Mouse (Mus musculus): ENCODE measurements around the gene Itsn1. TPM values are rescaled to one million over a fixed set of nuclear protein-coding genes. Genes with fewer than 3 reads are reported as not detected.

Gene Itsn1
- polyA plus RNA-seq (2014; fragmentation: Nextera tagmentation; extraction: Ambion mirVana) = 55.8 and 61.2 TPM in 2 replicates

DNA sequence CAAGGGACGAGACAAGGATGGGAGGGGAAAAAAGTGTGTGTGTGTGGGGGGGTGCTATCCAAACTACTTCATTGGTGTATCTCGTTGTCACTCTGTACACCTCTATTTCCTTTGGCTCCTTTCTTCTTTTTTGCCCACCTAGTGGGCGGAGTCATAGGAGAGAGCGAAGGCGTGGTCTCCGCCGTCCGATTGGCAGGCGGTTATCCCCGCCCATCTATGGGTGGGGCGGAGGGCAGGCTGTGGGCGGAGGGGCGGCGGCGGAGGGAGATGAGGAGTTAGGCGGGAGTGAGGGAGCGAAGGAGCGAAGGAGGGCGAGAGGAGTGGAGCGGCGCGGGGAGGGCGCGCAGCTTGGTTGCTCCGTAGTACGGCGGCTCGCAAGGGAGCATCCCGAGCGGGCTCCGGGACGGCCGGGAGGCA is at the start of gene Itsn1:
Gene Itsn1, plus strand, starts transcription at position 216 of the 417 bp plus-strand sequence.
- no peaks in the 10 kb centered on the region for H3K27me3 ChIP-seq (ENCODE audit: control insufficient read depth, insufficient read depth, low read length)
- peak within 1 kb of the TSS; percentile 69 for H3K4me2 ChIP-seq (ENCODE audit: low read depth)
- H3K9me3 ChIP-seq (ENCODE audit: control insufficient read depth, low read length) = no peaks in the 10 kb centered on the region
- DNase-seq (ENCODE audit: low spot score) (peak; percentile 97), ATAC-seq (ENCODE audit: insufficient read depth, low FRiP score, low TSS enrichment) (peak; percentile 88)
- H3K27ac ChIP-seq (ENCODE audit: low read depth, low read length) = peak within 1 kb of the TSS; percentile 95
- WGBS = 0% methylated on average over 24 of the region's 33 CpGs
- peaks cover 3% of the 10 kb centered on the region for H3K4me1 ChIP-seq (ENCODE audit: control insufficient read depth, insufficient read depth, low read length)
- H3K36me3 ChIP-seq (ENCODE audit: control insufficient read depth, insufficient read depth, low read length) = no peaks in the 10 kb centered on the region
- H3K9ac ChIP-seq (ENCODE audit: low read length) = peak within 1 kb of the TSS; percentile 95
- H3K4me3 ChIP-seq (ENCODE audit: low read depth, low read length) = peak within 1 kb of the TSS; percentile 95

DNA sequence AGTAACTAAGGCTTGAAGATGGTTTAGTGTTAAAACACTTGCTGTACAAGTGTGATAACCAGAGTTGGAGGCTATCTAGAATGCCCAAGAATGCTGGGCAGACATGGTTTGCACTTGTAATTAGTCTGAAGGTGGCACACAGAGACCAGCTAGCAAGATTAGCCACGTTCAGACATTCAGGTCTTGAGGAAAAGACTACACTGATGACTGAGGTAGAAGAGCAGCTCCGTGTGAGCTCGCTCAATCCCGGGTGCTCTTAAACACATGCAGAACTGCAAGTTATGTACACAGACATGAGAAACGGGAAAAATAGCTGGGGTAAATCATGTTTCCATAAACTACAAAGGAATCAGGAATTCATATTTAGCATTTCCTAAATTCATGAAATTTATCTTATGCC is 48.4 kb upstream of the Itsn1 start:
- DNase-seq (ENCODE audit: low spot score) = no peak
- Histone ChIP-seq H3K27ac (ENCODE audit: low read depth, low read length) (no peak overlapping the region), H3K27me3 (ENCODE audit: control insufficient read depth, insufficient read depth, low read length) (no peaks in the 10 kb centered on the region), H3K4me3 (ENCODE audit: low read depth, low read length) (no peak overlapping the region), H3K9ac (ENCODE audit: low read length) (no peak overlapping the region), H3K4me1 (ENCODE audit: control insufficient read depth, insufficient read depth, low read length) (no peaks in the 10 kb centered on the region), H3K36me3 (ENCODE audit: control insufficient read depth, insufficient read depth, low read length) (peaks cover 24% of the 10 kb centered on the region), H3K9me3 (ENCODE audit: control insufficient read depth, low read length) (no peaks in the 10 kb centered on the region), H3K4me2 (ENCODE audit: low read depth) (no peak overlapping the region)
- ATAC-seq (ENCODE audit: insufficient read depth, low FRiP score, low TSS enrichment) = no peak
- 86% methylated on average over 5 of the region's 5 CpGs for WGBS

DNA sequence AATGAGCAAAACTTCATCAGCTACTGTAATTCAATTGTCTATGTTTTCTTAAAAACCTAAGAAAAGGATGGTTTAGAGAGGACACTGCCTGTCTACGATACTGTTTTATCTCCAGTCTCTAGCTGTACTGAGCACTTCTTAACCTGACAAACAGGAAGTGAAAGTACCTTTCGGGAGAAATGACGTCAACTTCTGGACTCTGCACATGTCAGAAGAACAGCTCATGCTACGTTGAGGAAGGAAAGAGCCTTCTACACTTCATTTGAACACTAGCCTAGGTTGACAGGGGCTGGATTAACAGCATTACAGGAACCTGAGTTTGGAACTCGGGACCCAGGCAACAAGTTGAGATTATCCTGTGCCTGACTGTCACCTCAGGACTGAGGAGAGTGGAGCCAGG is 43.6 kb upstream of the Itsn1 start:
- Histone ChIP-seq H3K27ac (ENCODE audit: low read depth, low read length) (no peak overlapping the region), H3K4me1 (ENCODE audit: control insufficient read depth, insufficient read depth, low read length) (peaks cover 8% of the 10 kb centered on the region; the same call in 1 of the 2 replicates), H3K36me3 (ENCODE audit: control insufficient read depth, insufficient read depth, low read length) (peaks cover 12% of the 10 kb centered on the region), H3K4me2 (ENCODE audit: low read depth) (no peak overlapping the region), H3K9me3 (ENCODE audit: control insufficient read depth, low read length) (no peaks in the 10 kb centered on the region), H3K27me3 (ENCODE audit: control insufficient read depth, insufficient read depth, low read length) (no peaks in the 10 kb centered on the region), H3K4me3 (ENCODE audit: low read depth, low read length) (no peak overlapping the region), H3K9ac (ENCODE audit: low read length) (no peak overlapping the region)
- DNase-seq (ENCODE audit: low spot score) (no peak), ATAC-seq (ENCODE audit: insufficient read depth, low FRiP score, low TSS enrichment) (no peak)
- 92% methylated on average over 5 of the region's 5 CpGs for WGBS

DNA sequence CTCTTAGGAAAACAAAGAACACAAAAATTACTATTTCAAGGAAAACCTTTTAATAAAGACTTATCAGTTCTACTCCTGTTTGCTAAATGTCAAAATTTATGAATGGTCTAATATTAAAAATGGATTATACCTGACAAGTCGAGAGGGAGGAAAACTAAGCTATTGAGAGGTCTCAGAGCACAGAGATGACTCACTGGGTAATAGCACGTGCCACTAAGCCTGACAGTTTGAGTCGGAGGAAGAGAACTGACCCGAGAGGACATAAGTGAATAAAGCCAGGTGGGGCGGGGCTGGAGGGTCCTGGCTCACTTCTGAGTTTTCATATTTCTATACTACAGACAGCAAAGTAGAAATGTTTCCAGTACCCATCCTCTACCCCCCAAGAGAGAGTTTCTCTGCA is 42.7 kb upstream of the Itsn1 start:
- Histone ChIP-seq H3K27me3 (ENCODE audit: control insufficient read depth, insufficient read depth, low read length) (no peaks in the 10 kb centered on the region), H3K9me3 (ENCODE audit: control insufficient read depth, low read length) (no peaks in the 10 kb centered on the region), H3K4me2 (ENCODE audit: low read depth) (no peak overlapping the region), H3K9ac (ENCODE audit: low read length) (no peak overlapping the region), H3K27ac (ENCODE audit: low read depth, low read length) (no peak overlapping the region), H3K4me3 (ENCODE audit: low read depth, low read length) (no peak overlapping the region), H3K36me3 (ENCODE audit: control insufficient read depth, insufficient read depth, low read length) (peaks cover 12% of the 10 kb centered on the region), H3K4me1 (ENCODE audit: control insufficient read depth, insufficient read depth, low read length) (peaks cover 8% of the 10 kb centered on the region; the same call in 1 of the 2 replicates)
- 82% methylated on average over 5 of the region's 5 CpGs for WGBS
- DNase-seq (ENCODE audit: low spot score) (no peak), ATAC-seq (ENCODE audit: insufficient read depth, low FRiP score, low TSS enrichment) (no peak)

DNA sequence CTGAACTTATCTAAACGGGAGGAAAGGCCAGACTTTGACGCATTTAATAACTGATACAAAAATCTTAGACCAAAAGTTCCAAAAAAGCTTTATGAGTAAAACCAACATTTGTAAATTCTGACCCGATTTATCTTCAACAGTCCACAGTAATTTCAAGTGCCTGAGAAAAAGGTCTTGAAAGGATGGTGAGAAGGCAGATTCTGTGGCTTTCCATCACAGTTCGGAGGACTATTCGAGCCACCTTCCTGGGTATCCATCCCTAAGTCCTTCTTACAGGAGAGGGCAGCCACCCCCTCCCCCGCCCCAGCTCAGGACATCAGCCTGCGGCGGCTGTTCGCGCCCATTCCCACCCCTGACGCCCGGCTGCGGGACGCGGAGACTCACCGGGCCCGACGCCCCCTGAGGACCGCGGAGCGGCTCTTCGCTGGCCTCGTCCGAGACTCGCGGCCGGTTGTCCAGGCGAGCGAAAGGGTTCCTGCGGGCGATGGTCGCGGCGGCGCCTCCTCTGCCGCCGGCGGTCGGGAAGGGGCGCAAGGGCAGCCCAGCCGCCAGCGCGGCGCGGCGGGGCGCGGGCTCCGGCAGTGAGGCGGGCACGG is 41.0 kb upstream of the Itsn1 start:
- Histone ChIP-seq H3K27me3 (ENCODE audit: control insufficient read depth, insufficient read depth, low read length) (no peaks in the 10 kb centered on the region), H3K36me3 (ENCODE audit: control insufficient read depth, insufficient read depth, low read length) (peaks cover 8% of the 10 kb centered on the region), H3K9ac (ENCODE audit: low read length) (peak overlapping the region; percentile 92), H3K9me3 (ENCODE audit: control insufficient read depth, low read length) (no peaks in the 10 kb centered on the region), H3K4me2 (ENCODE audit: low read depth) (peak overlapping the region; percentile 81), H3K4me1 (ENCODE audit: control insufficient read depth, insufficient read depth, low read length) (peaks cover 8% of the 10 kb centered on the region; the same call in 1 of the 2 replicates), H3K4me3 (ENCODE audit: low read depth, low read length) (peak overlapping the region; percentile 91), H3K27ac (ENCODE audit: low read depth, low read length) (peak overlapping the region; percentile 76)
- no peak for DNase-seq (ENCODE audit: low spot score)
- 2% methylated on average over 51 of the region's 51 CpGs for WGBS
- ATAC-seq (ENCODE audit: insufficient read depth, low FRiP score, low TSS enrichment) = peak; percentile 72

DNA sequence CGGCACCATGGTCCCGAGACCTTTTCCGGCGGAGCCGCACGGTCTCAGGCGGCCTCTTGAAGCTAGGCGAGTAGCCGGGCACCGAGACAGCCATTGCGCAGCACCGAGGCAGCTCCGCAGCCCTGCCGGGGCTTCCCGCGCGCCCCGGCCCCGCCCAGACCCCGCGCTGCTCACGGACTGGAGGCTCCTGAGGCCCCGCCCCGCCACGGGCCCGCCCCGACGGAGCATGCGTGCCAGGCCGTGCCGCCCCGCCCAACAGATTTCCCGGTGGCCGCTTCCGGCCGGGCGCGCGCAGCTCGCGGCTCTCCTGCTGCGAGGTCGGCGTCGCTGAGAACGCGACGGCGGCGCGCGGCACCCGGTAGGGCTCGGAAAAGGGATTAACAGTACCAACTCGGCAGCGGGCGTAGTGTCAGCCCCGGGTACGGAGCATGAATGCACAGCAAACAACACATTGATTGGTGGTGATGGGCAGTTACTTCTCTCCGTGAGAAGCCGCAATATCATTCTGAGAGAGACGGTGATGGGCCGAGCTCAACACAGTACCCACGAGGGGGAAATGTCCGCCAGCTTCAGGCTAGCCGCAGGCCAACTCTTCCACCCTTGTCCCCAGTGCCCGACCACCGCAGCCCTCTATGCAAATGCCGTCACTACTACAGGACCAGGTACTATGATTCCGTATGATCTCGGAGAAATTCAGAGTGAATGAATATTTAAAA is 40.3 kb upstream of the Itsn1 start, which contains the start of gene Donson:
Gene Donson, minus strand, starts transcription at position 152 of the 716 bp plus-strand sequence.
- Histone ChIP-seq H3K9me3 (ENCODE audit: control insufficient read depth, low read length) (no peaks in the 10 kb centered on the region), H3K4me3 (ENCODE audit: low read depth, low read length) (peak within 1 kb of the TSS; percentile 91), H3K4me1 (ENCODE audit: control insufficient read depth, insufficient read depth, low read length) (peaks cover 8% of the 10 kb centered on the region; the same call in 1 of the 2 replicates), H3K27me3 (ENCODE audit: control insufficient read depth, insufficient read depth, low read length) (no peaks in the 10 kb centered on the region), H3K27ac (ENCODE audit: low read depth, low read length) (peak within 1 kb of the TSS; percentile 76), H3K9ac (ENCODE audit: low read length) (peak within 1 kb of the TSS; percentile 92), H3K4me2 (ENCODE audit: low read depth) (peak within 1 kb of the TSS; percentile 81), H3K36me3 (ENCODE audit: control insufficient read depth, insufficient read depth, low read length) (peaks cover 6% of the 10 kb centered on the region)
- under 1% methylated on average over 54 of the region's 71 CpGs for WGBS
- peak; percentile 99 for ATAC-seq (ENCODE audit: insufficient read depth, low FRiP score, low TSS enrichment)
- DNase-seq (ENCODE audit: low spot score) = peak; percentile 96

DNA sequence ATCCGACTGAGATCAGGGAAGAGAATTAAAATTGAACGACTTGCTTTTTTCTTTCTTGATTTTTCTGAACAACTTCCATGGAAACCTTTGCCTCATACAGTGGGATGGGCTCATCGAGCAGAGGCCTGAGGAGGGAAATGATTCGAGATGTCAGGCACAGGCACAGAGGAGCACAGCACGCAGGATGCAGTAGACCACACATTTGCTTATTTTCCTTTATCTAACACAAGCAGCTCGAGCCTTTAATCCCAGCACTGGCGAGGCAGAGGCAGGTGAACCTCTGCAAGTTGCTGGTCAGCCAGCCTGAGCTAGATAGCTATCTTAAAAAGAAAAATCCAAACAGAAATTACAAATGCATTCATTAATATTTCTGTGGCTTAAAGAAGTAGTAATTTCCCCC is 39.3 kb upstream of the Itsn1 start:
- no peak overlapping the region for H3K27ac ChIP-seq (ENCODE audit: low read depth, low read length)
- no peak overlapping the region for H3K9ac ChIP-seq (ENCODE audit: low read length)
- DNase-seq (ENCODE audit: low spot score) (no peak), ATAC-seq (ENCODE audit: insufficient read depth, low FRiP score, low TSS enrichment) (no peak)
- H3K4me2 ChIP-seq (ENCODE audit: low read depth) = no peak overlapping the region; the same call in 1 of the 2 replicates
- WGBS = 60% methylated on average over 7 of the region's 7 CpGs
- no peaks in the 10 kb centered on the region for H3K9me3 ChIP-seq (ENCODE audit: control insufficient read depth, low read length)
- H3K36me3 ChIP-seq (ENCODE audit: control insufficient read depth, insufficient read depth, low read length) = peaks cover 4% of the 10 kb centered on the region
- no peak overlapping the region for H3K4me3 ChIP-seq (ENCODE audit: low read depth, low read length)
- no peaks in the 10 kb centered on the region for H3K27me3 ChIP-seq (ENCODE audit: control insufficient read depth, insufficient read depth, low read length)
- H3K4me1 ChIP-seq (ENCODE audit: control insufficient read depth, insufficient read depth, low read length) = peaks cover 8% of the 10 kb centered on the region; the same call in 1 of the 2 replicates

DNA sequence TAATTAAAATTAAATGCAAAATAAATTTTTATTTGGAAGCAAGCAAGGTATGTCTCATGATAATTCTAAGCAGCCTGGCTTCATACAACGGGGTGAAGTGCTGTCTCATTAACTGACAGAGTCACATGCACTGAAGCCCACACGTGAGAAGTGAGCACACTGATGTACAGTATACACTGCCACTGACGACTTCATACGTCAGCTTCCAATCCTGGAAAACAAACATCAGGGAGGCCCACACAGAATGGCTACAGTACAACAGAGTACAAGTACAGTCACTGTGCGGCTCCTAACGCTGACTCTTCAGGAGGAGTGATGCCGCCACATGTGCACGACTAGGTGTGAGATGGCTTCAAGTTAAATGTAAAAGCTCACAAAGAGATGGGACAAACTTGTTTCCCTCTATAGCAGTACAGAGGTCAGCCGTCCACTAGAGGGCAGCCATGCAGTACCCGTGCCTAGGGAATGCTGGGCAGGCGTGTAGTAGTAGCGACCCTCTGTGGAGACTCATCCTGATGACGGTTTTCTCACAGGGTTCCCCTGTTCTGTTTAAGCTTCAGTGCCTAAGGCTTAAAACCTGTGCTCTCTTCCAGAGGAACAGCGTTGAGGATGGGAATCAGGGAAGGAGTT is 34.5 kb upstream of the Itsn1 start:
- ATAC-seq (ENCODE audit: insufficient read depth, low FRiP score, low TSS enrichment) (peak; percentile 81), DNase-seq (ENCODE audit: low spot score) (peak; percentile 85)
- no peak overlapping the region for H3K9ac ChIP-seq (ENCODE audit: low read length)
- H3K27ac ChIP-seq (ENCODE audit: low read depth, low read length) = no peak overlapping the region
- H3K4me1 ChIP-seq (ENCODE audit: control insufficient read depth, insufficient read depth, low read length) = no peaks in the 10 kb centered on the region
- H3K27me3 ChIP-seq (ENCODE audit: control insufficient read depth, insufficient read depth, low read length) = no peaks in the 10 kb centered on the region
- peaks cover 6% of the 10 kb centered on the region; the same call in 1 of the 2 replicates for H3K36me3 ChIP-seq (ENCODE audit: control insufficient read depth, insufficient read depth, low read length)
- no peak overlapping the region for H3K4me3 ChIP-seq (ENCODE audit: low read depth, low read length)
- no peak overlapping the region for H3K4me2 ChIP-seq (ENCODE audit: low read depth)
- no peaks in the 10 kb centered on the region for H3K9me3 ChIP-seq (ENCODE audit: control insufficient read depth, low read length)
- 30% methylated on average over 14 of the region's 14 CpGs for WGBS

Measured in neural tube, embryonic 11.5 days (tissue).